Mouse (Mus musculus): Measurements from ENCODE around the gene Lrrc74b.

Gene Lrrc74b

DNA sequence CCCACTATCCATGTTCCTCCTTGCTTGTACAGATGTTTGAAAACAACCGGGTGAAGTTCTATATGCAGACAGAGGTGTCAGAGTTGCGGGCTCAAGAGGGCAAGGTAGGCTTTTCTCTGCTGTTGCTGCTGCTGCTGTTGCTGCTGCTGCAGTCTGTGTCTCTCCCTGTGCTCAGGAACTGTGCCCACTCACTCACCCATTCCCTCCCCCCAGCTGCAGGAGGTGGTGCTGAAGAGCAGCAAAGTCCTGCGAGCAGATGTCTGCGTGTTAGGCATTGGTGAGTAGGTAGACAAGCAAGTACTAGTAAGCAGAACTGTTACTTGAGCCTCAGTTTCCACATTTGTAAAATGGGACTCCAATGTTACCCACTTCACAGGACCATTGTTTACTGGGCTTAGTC, 58.4 kb downstream of the Lrrc74b start:
- DNase-seq (ENCODE audit: extremely low read depth, low read depth): no peak

DNA sequence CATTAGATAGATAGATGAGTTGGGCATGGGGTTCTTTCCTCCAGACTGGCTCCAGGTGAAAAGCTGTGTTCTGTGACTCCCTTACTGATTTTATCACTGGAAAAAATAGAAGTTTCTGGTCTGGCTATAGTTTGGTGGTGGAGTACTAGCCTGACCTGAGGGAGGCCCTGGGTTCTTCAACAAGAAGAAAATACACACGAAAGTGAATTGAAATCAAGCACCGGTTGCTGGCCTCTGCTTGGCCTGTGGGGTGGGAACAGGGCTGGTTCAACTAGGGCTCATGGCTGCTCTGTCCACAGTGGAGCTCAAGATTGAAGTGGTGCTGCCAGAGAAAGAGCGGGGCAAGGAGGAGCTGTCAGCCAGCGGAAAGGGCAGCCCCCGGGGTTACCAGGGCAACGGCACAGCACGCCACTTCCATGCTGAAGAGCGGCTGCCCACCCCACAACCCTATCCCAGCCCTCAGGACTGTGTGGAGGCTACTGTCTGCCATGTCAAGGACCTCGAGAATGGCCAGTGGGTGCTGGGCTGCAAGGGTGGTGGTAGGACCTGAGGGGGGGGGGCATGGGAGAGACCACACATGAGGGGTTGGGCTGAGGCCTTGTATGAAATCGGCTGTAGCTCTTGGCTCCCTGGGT, 61.7 kb downstream of the Lrrc74b start:
- DNase-seq (ENCODE audit: extremely low read depth, low read depth): no peak

DNA sequence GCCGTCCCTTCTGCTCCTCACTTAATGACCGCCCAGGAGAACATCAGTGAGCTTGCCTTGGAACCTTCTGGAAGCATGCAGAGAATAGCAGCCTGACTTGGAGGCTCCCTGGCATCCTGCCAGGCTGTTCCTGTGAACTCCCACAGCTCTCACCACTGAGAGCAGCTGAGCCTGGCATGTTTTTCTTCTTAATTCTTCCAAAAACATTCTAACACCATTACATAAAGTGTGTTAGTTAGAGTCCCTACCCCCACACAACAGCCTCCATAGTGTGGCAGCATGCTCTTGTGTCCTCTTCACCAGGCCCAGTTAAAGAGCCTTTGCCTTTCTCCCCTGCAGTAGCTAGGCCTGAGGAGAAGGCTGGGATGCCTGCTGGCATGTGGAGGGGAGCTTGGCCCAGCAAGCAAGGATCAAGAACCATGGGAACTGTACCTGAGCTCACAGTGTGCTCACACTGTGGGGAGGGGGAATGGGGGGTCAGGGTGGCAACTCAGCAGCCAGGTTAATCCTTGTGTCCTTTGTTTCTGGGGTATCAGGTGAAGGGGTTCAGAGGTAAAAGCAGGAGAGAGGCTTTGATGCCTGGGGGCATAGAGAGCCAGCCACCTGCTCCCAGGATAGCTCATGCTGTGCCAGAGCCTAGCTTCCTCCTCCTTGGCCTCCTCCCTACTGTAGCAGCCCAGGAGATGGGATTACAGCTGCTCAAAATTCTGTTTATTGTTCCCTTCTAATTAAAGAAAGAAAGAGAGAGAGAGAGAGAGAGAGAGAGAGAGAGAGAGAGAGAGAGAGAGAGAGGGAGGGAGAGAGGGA, 64.3 kb downstream of the Lrrc74b start:
- DNase-seq (ENCODE audit: extremely low read depth, low read depth): no peak

All from MEL-GATA-1-ER (cell line).